Mouse (Mus musculus): ENCODE results near the gene Serp2.

DNA sequence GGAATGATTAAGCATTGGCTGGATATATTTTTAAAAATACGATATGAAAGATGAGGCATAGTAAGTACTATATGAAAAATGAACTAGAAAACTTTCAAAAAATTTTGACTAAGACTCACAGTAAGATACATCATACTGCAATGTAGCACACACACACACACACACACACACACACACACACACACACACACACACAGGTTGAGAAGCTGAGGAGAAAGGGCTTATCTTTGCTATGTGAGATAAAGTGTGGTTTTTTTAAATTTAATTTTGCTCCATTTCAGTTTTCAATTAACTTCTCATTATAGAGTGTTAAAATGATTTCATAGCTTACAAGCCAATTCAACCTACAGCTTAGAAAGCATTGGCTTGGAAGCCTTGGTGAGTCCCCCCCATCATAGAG lies 33.3 kb downstream of the Serp2 start:
- no peak for TF ChIP-seq EP300 (IDR thresholded peaks at IDR 0.05; ENCODE audit: low read depth)
- TF ChIP-seq CTCF (IDR thresholded peaks at IDR 0.05; ENCODE audit: low read depth) = no peak
